Mouse (Mus musculus) testis, adult 2 months (tissue): ENCODE data around the gene Lnx1.

Source experiments
- CTCF ChIP-seq: fragments of 200-500 bp; IDR thresholded peaks from 2 replicates; pipeline ENCODE4 v1.5.1; 2012; ENCODE audit warnings: low read depth, mild to moderate bottlenecking, inconsistent platforms, low read length, moderate library complexity; ENCODE audit not compliant: control insufficient read depth, insufficient read depth, insufficient replicate concordance
- POLR2A ChIP-seq: fragments of 200-500 bp; IDR thresholded peaks from 2 replicates; pipeline ENCODE4 v1.6.1; 2012; ENCODE audit warnings: low read depth, mild to moderate bottlenecking, inconsistent platforms, low read length, moderate library complexity; ENCODE audit not compliant: control insufficient read depth

- no peak for TF ChIP-seq CTCF
- no peak for TF ChIP-seq POLR2A
These were observed 27.9 kb upstream of the Lnx1 start for GRCm38 (mm10) chr5:74730601-74731000.
